Mouse (Mus musculus): ENCODE results near the gene Ptch2.

GRCm38 (mm10) chr4:117087948-117088640, 7.8 kb upstream of the Ptch2 start:
- no peak for TF ChIP-seq EP300 (IDR thresholded peaks at IDR 0.05; ENCODE audit: insufficient read depth, low read depth, low read length)
- no peak for TF ChIP-seq CTCF (IDR thresholded peaks at IDR 0.05; ENCODE audit: low read depth, low read length)

Data from ES-Bruce4 (cell line).